Mouse (Mus musculus): ENCODE measurements around the gene Gm21761. TPM values are rescaled to one million over a fixed set of nuclear protein-coding genes. Genes with fewer than 3 reads are reported as not detected.

The Gm21761 gene
- polyA plus RNA-seq, 1 experiment from 2014 or later, result not detected

Other genes with a start within 250 kb of the Gm21761 start
- 95.4 and 118 TPM in 2 replicates for gene Hmgcs1, start 238.9 kb downstream of the Gm21761 start, polyA plus RNA-seq (2015; fragmentation: Nextera tagmentation; extraction: Ambion mirVana)
- gene Nim1k, start 173.4 kb downstream of the Gm21761 start, polyA plus RNA-seq (2015; fragmentation: Nextera tagmentation; extraction: Ambion mirVana), result 0.63 and 0.76 TPM in 2 replicates
- gene Zfp131, start 138.4 kb downstream of the Gm21761 start, polyA plus RNA-seq (2015; fragmentation: Nextera tagmentation; extraction: Ambion mirVana), result 25.0 and 25.2 TPM in 2 replicates
- gene AF067063, start 99.1 kb downstream of the Gm21761 start, polyA plus RNA-seq (2015; fragmentation: Nextera tagmentation; extraction: Ambion mirVana), result not detected in 2 replicates
- gene D13Ertd608e, start 93.3 kb downstream of the Gm21761 start, polyA plus RNA-seq (2015; fragmentation: Nextera tagmentation; extraction: Ambion mirVana), result not detected in 2 replicates
- not detected in 2 replicates for gene Tcstv1, start 34.5 kb downstream of the Gm21761 start, polyA plus RNA-seq (2015; fragmentation: Nextera tagmentation; extraction: Ambion mirVana)
- not detected in 2 replicates for gene B020031M17Rik, start 21.5 kb upstream of the Gm21761 start, polyA plus RNA-seq (2015; fragmentation: Nextera tagmentation; extraction: Ambion mirVana)
- gene Gm36079, start 97.7 kb upstream of the Gm21761 start, polyA plus RNA-seq (2015; fragmentation: Nextera tagmentation; extraction: Ambion mirVana), result not detected in 2 replicates
- 0.38 and 0.54 TPM in 2 replicates for gene Gm21188, start 122.9 kb upstream of the Gm21761 start, polyA plus RNA-seq (2015; fragmentation: Nextera tagmentation; extraction: Ambion mirVana)
- gene Gm20767, start 211.0 kb upstream of the Gm21761 start, polyA plus RNA-seq (2015; fragmentation: Nextera tagmentation; extraction: Ambion mirVana), result not detected in 2 replicates
- not detected in 2 replicates for gene Gm21818, start 243.2 kb upstream of the Gm21761 start, polyA plus RNA-seq (2015; fragmentation: Nextera tagmentation; extraction: Ambion mirVana)